Mouse (Mus musculus) heart, embryonic 14.5 days (tissue): ENCODE measurements around the gene Ankrd33b. TPM values are rescaled to one million over a fixed set of nuclear protein-coding genes. Genes with fewer than 3 reads are reported as not detected.

Experiments
- ATAC-seq: fragments of 200-750 bp; cut with Nextera tagmentation; 2 replicates; pipeline ENCODE4 v1.8.0; 2017; ENCODE audit warnings: low read depth, moderate TSS enrichment; ENCODE audit not compliant: insufficient number of reproducible peaks, insufficient read depth, low FRiP score
- H3K27ac ChIP-seq, 2 experiments: fragments of 200-500 bp in 1 of 2; fragments of 300-500 bp in 1 of 2; sonication (generic) in 1 of 2; replicated peaks in 1 of 2; 2 replicates each; pipeline ENCODE4 v1.5.1; 2012 to 2014; ENCODE audit warnings: low read depth in 2 of 2, low read length in 2 of 2, control low read depth in 1 of 2, mild to moderate bottlenecking in 1 of 2, mixed read lengths in 1 of 2; ENCODE audit not compliant: control insufficient read depth in 1 of 2, insufficient read depth in 1 of 2
- H3K27me3 ChIP-seq: fragments of 300-500 bp; sonication (generic); 2 replicates; pipeline ENCODE4 v1.6.1; 2014; ENCODE audit warnings: mild to moderate bottlenecking, low read length, control low read depth; ENCODE audit not compliant: control insufficient read depth, insufficient read depth
- H3K36me3 ChIP-seq: fragments of 300-500 bp; sonication (generic); 2 replicates; pipeline ENCODE4 v1.6.1; 2014; ENCODE audit warnings: mild to moderate bottlenecking, control low read depth, low read length, mixed read lengths; ENCODE audit not compliant: control insufficient read depth, insufficient read depth
- H3K4me1 ChIP-seq, 2 experiments: fragments of 200-500 bp in 1 of 2; fragments of 300-500 bp in 1 of 2; sonication (generic) in 1 of 2; 2 replicates each; pipeline ENCODE4 v1.6.1; 2012 to 2014; ENCODE audit warnings: low read length in 2 of 2, control low read depth in 1 of 2, mixed read lengths in 1 of 2; ENCODE audit not compliant: control insufficient read depth in 2 of 2, insufficient read depth in 2 of 2
- H3K4me2 ChIP-seq: fragments of 300-500 bp; sonication (generic); 2 replicates; pipeline ENCODE4 v1.6.1; 2014; ENCODE audit warnings: mild to moderate bottlenecking, low read length
- H3K4me3 ChIP-seq, 2 experiments: fragments of 200-500 bp in 1 of 2; fragments of 300-500 bp in 1 of 2; sonication (generic) in 1 of 2; 2 replicates each; pipeline ENCODE4 v1.5.1; 2012 to 2014; ENCODE audit warnings: low read length in 2 of 2, mild to moderate bottlenecking in 2 of 2, control low read depth in 1 of 2, low read depth in 1 of 2, moderate library complexity in 1 of 2; ENCODE audit not compliant: control insufficient read depth in 1 of 2, insufficient read depth in 1 of 2
- H3K9ac ChIP-seq: fragments of 300-500 bp; sonication (generic); 2 replicates; pipeline ENCODE4 v1.6.1; 2014; ENCODE audit warnings: mild to moderate bottlenecking, low read length
- H3K9me3 ChIP-seq: fragments of 300-500 bp; sonication (generic); 2 replicates; pipeline ENCODE4 v1.6.1; 2016; ENCODE audit warnings: low read length, control low read depth; ENCODE audit not compliant: control insufficient read depth
- WGBS: fragments of 180-500 bp; shearing (Covaris S2); extraction: QIAGEN DNeasy Blood & Tissue Kit; methylation state at CpG from one replicate; pipeline ENCODE4 v1.1.7; 2014; 5-methylcytosine and 5-hydroxymethylcytosine counted together
- polyA plus RNA-seq: library from polyadenylated mRNA; unstranded; fragments of >200 nt; fragmentation: Nextera tagmentation; extraction: Ambion mirVana; gene quantifications from 2 replicates; pipeline ENCODE4 v1.2.1, GENCODE M21; 2014

Gene Ankrd33b
- polyA plus RNA-seq, 1 experiment from 2014 or later: 2.9 TPM

DNA sequence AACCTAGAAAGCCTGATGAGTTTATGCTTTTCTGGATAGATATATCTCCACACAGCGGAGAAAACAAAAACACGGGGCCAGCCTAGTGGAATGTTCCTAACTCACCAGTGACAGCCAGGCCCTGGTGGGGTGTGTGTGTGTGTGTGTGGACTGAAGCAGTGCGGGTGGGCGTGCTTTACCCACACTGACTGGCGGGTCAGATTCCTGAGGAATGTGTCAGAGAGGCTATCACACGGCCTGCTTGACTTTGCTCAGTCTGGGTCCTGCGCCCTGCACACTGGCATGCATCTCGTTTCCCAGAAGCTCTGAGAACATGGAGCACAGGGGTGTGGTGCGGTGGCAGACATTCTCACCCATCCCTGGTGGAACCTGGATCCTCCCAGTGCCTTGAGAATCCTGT lies 121.6 kb downstream of the Ankrd33b start:
- Histone ChIP-seq H3K4me1 (peaks cover 17 to 20% of the 10 kb centered on the region in 2 experiments), H3K27ac (peak overlapping the region; percentile 24 to 33; a peak in 2 of 4 replicates), H3K4me3 (no peak overlapping the region), H3K9me3 (no peaks in the 10 kb centered on the region), H3K4me2 (no peak overlapping the region), H3K36me3 (peaks cover 3% of the 10 kb centered on the region; the same call in 1 of the 2 replicates), H3K27me3 (no peaks in the 10 kb centered on the region), H3K9ac (peak overlapping the region; percentile 16; the same call in 1 of the 2 replicates)
- WGBS: 22% methylated on average over 9 of the region's 9 CpGs
- ATAC-seq: peak; percentile 40; the same call in 1 of the 2 replicates

DNA sequence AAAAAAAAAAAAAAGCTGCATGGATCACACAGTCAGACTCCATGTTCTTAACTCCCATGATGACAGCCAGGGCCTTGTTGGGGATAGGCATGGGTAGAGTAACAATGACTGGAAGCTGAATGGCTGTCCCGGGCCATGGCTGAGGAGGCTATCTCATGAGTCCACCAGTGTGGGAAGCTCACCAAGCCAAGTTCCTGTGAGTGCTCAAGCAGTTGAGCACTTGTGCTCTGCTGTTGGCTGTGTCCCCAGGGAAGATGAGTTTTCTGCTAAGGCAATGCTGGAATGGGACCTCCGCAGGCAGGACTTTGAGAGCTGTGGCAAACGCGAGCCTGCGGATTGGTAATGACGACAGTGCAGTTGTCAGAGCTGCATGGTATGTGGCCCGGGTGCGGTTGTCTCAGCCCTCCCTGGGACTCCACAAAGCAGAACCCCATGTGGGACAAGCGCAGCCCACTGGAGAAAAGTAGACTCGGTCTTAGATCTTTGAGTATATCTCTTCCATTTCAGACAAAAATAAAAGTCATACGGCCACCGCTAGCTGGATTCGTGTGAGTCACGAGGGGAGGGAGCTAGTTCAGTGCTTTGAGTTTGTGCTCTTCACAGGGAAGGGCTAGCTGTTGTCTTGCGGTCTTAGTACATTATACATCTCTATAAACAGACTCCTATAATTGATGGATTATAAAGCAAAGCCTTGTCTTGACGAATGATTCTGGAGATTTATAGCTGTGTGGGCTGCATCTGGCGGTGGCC lies 122.7 kb downstream of the Ankrd33b start:
- H3K4me1 ChIP-seq: peaks cover 17 to 20% of the 10 kb centered on the region in 2 experiments
- H3K4me3 ChIP-seq: no peak overlapping the region
- no peaks in the 10 kb centered on the region for H3K27me3 ChIP-seq
- H3K27ac ChIP-seq: no peak overlapping the region
- H3K9me3 ChIP-seq: no peaks in the 10 kb centered on the region
- no peak for ATAC-seq
- 90% methylated on average over 17 of the region's 17 CpGs for WGBS
- H3K9ac ChIP-seq: no peak overlapping the region
- H3K36me3 ChIP-seq: peaks cover 3% of the 10 kb centered on the region; the same call in 1 of the 2 replicates
- no peak overlapping the region for H3K4me2 ChIP-seq

DNA sequence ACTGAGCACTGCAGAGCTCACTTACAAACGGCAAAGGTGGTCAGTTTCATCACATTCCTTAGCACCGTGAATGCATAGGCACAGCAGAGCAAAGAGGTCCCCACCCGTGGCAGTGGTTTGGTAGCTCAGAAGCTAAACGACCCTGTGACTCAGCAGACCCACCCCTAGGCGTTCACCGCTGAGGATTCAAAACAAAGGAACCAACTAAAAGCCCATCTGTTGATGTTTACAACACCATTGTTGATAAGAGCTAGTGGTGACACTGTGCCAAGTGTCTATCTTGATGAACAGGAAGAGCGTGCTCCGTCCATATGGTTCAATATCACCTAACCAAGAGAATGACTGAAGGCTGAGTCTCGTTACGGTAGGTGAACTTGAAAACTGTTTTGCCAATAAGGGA lies 124.3 kb downstream of the Ankrd33b start:
- 64% methylated on average over 10 of the region's 10 CpGs for WGBS
- H3K4me2 ChIP-seq: no peak overlapping the region
- no peak for ATAC-seq
- no peaks in the 10 kb centered on the region for H3K9me3 ChIP-seq
- H3K4me1 ChIP-seq: peaks cover 21 to 24% of the 10 kb centered on the region in 2 experiments
- H3K4me3 ChIP-seq: no peak overlapping the region
- no peak overlapping the region for H3K27ac ChIP-seq
- H3K27me3 ChIP-seq: no peaks in the 10 kb centered on the region
- peaks cover 6% of the 10 kb centered on the region; the same call in 1 of the 2 replicates for H3K36me3 ChIP-seq
- no peak overlapping the region for H3K9ac ChIP-seq

Other genes with a start within 250 kb of the Ankrd33b start
- 56.1 and 63.4 TPM in 2 replicates for gene Dap, start 143.4 kb downstream of the Ankrd33b start, polyA plus RNA-seq
- 2.1 and 2.6 TPM in 2 replicates for gene Ropn1l, start 86.0 kb upstream of the Ankrd33b start, polyA plus RNA-seq
- 37.6 and 40.7 TPM in 2 replicates for gene March6, start 163.3 kb upstream of the Ankrd33b start, polyA plus RNA-seq
- 9.7 and 12.4 TPM in 2 replicates for gene Cmbl, start 197.7 kb upstream of the Ankrd33b start, polyA plus RNA-seq
- gene Cct5, start 234.1 kb upstream of the Ankrd33b start, polyA plus RNA-seq: 358 and 365 TPM in 2 replicates
- 13.7 and 16.6 TPM in 2 replicates for gene Fam173b, start 234.1 kb upstream of the Ankrd33b start, polyA plus RNA-seq